Mouse (Mus musculus) lung, postnatal 10 days (tissue): Measurements from ENCODE around the gene Olfr1352.
"Not testable (repeated sequence)": the region's sequence is repeated elsewhere in the genome, so short reads cannot be mapped to it uniquely, and the experiment has no call there.

Source experiments
- DNase-seq: peaks from one replicate; pipeline ENCODE4 v3.0.0; 2021

The Olfr1352 gene

GRCm38 (mm10) chr10:78980750-78981149 is at the start of gene Olfr1352:
Gene Olfr1352, plus strand, starts transcription at chr10:78981050.
- no peak for DNase-seq

- not testable (repeated sequence) for DNase-seq
Observed at GRCm38 (mm10) chr10:78950336-78950735, 30.5 kb upstream of the Olfr1352 start, which contains the start of gene Olfr8. Gene Olfr8, plus strand, starts transcription at chr10:78950636.

GRCm38 (mm10) chr10:78963009-78963408 is 17.8 kb upstream of the Olfr1352 start, which contains the start of gene Olfr1353:
Gene Olfr1353, plus strand, starts transcription at chr10:78963309.
- not testable (repeated sequence) for DNase-seq

DNA sequence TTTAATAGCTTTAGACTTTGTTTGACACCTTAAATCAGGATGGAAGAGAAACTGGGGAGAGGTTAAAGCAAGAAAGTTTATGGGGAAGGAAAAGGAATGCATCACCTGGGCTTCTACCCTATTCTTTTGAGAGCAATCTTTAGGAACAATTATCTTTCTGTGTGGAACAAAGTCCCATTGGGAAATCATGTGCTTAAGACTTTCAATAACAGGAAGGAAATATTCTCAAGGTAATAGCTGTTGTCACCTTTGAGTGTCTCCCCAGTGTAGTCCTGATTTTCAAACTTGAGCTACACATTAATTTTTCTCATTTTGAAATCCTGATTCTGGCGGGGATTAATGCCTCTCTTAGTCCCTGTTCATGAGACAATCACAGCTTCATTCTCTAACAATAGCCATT is 31.3 kb downstream of the Olfr1352 start, which contains the start of gene Olfr1351:
Gene Olfr1351 (plus strand): TSS at position 301 of the 400 bp plus-strand sequence.
- DNase-seq: no peak

DNA sequence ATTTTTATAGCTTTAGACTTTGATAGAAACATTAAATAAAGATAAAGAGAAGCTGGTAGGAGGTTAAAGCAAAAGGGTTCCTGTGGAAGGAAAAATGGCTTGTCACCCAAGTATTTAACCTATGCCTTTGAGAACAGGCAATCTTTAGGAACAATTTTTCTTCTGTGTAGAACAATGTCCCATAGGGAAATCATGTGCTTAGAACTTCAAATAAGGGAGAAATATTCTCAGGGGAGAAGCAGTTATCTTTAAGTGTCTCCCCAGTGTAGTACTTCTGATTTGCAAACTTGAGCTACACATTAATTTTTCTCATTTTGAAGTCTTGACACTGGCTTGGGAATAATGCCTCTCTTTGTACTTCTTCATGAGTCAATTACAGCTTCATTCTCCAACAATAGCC is 47.6 kb downstream of the Olfr1352 start, which contains the start of gene Olfr57:
Gene Olfr57 (plus strand): TSS at position 301 of the 400 bp plus-strand sequence.
- no peak for DNase-seq
